Mouse (Mus musculus) liver, postnatal 0 days (tissue): Measurements from ENCODE around the gene Zfp366. TPM values are rescaled to one million over a fixed set of nuclear protein-coding genes. Genes with fewer than 3 reads are reported as not detected.

ENCODE experiments used
- ATAC-seq: fragments of 200-750 bp; cut with Nextera tagmentation; 2 replicates; pipeline ENCODE4 v1.8.0; 2017; ENCODE audit warnings: mild to moderate bottlenecking, moderate library complexity
- DNase-seq: peaks from one replicate; pipeline ENCODE4 v3.0.0-alpha.2; 2016
- H3K27ac ChIP-seq: fragments of 300-500 bp; sonication (generic); 2 replicates; pipeline ENCODE4 v1.5.1; 2014; ENCODE audit warnings: antibody characterized with exemption, moderate library complexity, mild to moderate bottlenecking, low read depth
- H3K27me3 ChIP-seq: fragments of 300-500 bp; sonication (generic); 2 replicates; pipeline ENCODE4 v1.6.1; 2014; ENCODE audit warnings: low read length, control low read depth, mixed read lengths; ENCODE audit not compliant: insufficient read depth
- H3K36me3 ChIP-seq: fragments of 300-500 bp; sonication (generic); replicated peaks from 2 replicates; pipeline ENCODE4 v1.6.1; 2014; ENCODE audit warnings: mild to moderate bottlenecking, control low read depth, low read length, moderate library complexity, mixed read lengths; ENCODE audit not compliant: insufficient read depth
- H3K4me1 ChIP-seq: fragments of 300-500 bp; sonication (generic); 2 replicates; pipeline ENCODE4 v1.6.1; 2014; ENCODE audit warnings: antibody characterized with exemption, mild to moderate bottlenecking, control low read depth; ENCODE audit not compliant: insufficient read depth
- H3K4me2 ChIP-seq: fragments of 300-500 bp; sonication (generic); 2 replicates; pipeline ENCODE4 v1.6.1; 2014; ENCODE audit warnings: low read depth, mild to moderate bottlenecking, low read length, moderate library complexity, mixed read lengths
- H3K4me3 ChIP-seq: fragments of 300-500 bp; sonication (generic); 2 replicates; pipeline ENCODE4 v1.5.1; 2014; ENCODE audit warnings: low read depth, low read length
- H3K9ac ChIP-seq: fragments of 300-500 bp; sonication (generic); replicated peaks from 2 replicates; pipeline ENCODE4 v1.6.1; 2014; ENCODE audit warnings: mild to moderate bottlenecking, moderate library complexity
- H3K9me3 ChIP-seq: fragments of 300-500 bp; sonication (generic); 2 replicates; pipeline ENCODE4 v1.6.1; 2016; ENCODE audit warnings: mild to moderate bottlenecking, control low read depth, low read length, mixed read lengths
- CTCF ChIP-seq: sonication (generic); IDR thresholded peaks from 2 replicates; pipeline ENCODE4 v1.5.1; 2016; ENCODE audit warnings: antibody characterized with exemption, low read depth
- EP300 ChIP-seq: IDR thresholded peaks from 2 replicates; pipeline ENCODE4 v1.6.1; 2016; ENCODE audit warnings: antibody characterized with exemption, low read depth, mild to moderate bottlenecking
- WGBS: fragments of 180-500 bp; shearing (Covaris S2); extraction: QIAGEN DNeasy Blood & Tissue Kit; methylation state at CpG from one replicate; pipeline ENCODE4 v1.1.7; 2014; ENCODE audit not compliant: insufficient replicate concordance; 5-methylcytosine and 5-hydroxymethylcytosine counted together
- polyA plus RNA-seq: library from polyadenylated mRNA; unstranded; fragments of >200 nt; fragmentation: Nextera tagmentation; extraction: Ambion mirVana; gene quantifications from 2 replicates; pipeline ENCODE4 v1.2.1, GENCODE M21; 2015

Zfp366 gene
- polyA plus RNA-seq, 1 experiment from 2014 or later = 0.39 TPM

GRCm38 (mm10) chr13:99183257-99183895 is 1.2 kb upstream of the Zfp366 start:
- no peaks in the 10 kb centered on the region for H3K4me1 ChIP-seq

GRCm38 (mm10) chr13:99185573-99185972 is 950 bp downstream of the Zfp366 start:
- DNase-seq = no peak
- Histone ChIP-seq H3K9ac (no peak overlapping the region), H3K4me3 (no peak overlapping the region), H3K4me1 (no peaks in the 10 kb centered on the region), H3K9me3 (no peaks in the 10 kb centered on the region), H3K4me2 (peak overlapping the region; percentile 48; the same call in 1 of the 2 replicates), H3K36me3 (no peaks in the 10 kb centered on the region), H3K27me3 (no peaks in the 10 kb centered on the region), H3K27ac (no peak overlapping the region; the same call in 1 of the 2 replicates)
- 79% methylated on average over 10 of the region's 10 CpGs for WGBS
- TF ChIP-seq CTCF = no peak
- TF ChIP-seq EP300 = no peak
- ATAC-seq = no peak

More at GRCm38 (mm10) chr13:99183257-99183895, 1.2 kb upstream of the Zfp366 start:
- no peak overlapping the region for H3K4me2 ChIP-seq
- DNase-seq (no peak), ATAC-seq (no peak)
- H3K27ac ChIP-seq = no peak overlapping the region
- TF ChIP-seq EP300 (no peak), CTCF (no peak)
- no peaks in the 10 kb centered on the region for H3K9me3 ChIP-seq
- no peak overlapping the region for H3K4me3 ChIP-seq
- no peaks in the 10 kb centered on the region for H3K36me3 ChIP-seq
- no peaks in the 10 kb centered on the region for H3K27me3 ChIP-seq
- no peak overlapping the region for H3K9ac ChIP-seq
- WGBS = 52% methylated on average over 3 of the region's 3 CpGs

- DNase-seq (no peak), ATAC-seq (no peak)
- no peak overlapping the region for H3K4me3 ChIP-seq
- H3K9ac ChIP-seq = no peak overlapping the region
- no peak for TF ChIP-seq CTCF
- no peak for TF ChIP-seq EP300
- peaks cover 3% of the 10 kb centered on the region; the same call in 1 of the 2 replicates for H3K4me1 ChIP-seq
- H3K4me2 ChIP-seq = peak overlapping the region; percentile 48
- 72% methylated on average over 10 of the region's 10 CpGs for WGBS
- no peak overlapping the region for H3K27ac ChIP-seq
- H3K27me3 ChIP-seq = no peaks in the 10 kb centered on the region
- no peaks in the 10 kb centered on the region for H3K9me3 ChIP-seq
- no peaks in the 10 kb centered on the region for H3K36me3 ChIP-seq
Observed at GRCm38 (mm10) chr13:99186138-99186853, 1.7 kb downstream of the Zfp366 start.

GRCm38 (mm10) chr13:99186859-99187258 is 2.2 kb downstream of the Zfp366 start:
- Histone ChIP-seq H3K9ac (no peak overlapping the region), H3K36me3 (no peaks in the 10 kb centered on the region), H3K4me1 (peaks cover 3% of the 10 kb centered on the region; the same call in 1 of the 2 replicates), H3K27ac (no peak overlapping the region), H3K4me3 (no peak overlapping the region), H3K9me3 (no peaks in the 10 kb centered on the region), H3K27me3 (no peaks in the 10 kb centered on the region), H3K4me2 (no peak overlapping the region; the same call in 1 of the 2 replicates)
- TF ChIP-seq EP300 = no peak
- TF ChIP-seq CTCF = no peak
- DNase-seq (no peak), ATAC-seq (no peak)
- 79% methylated on average over 7 of the region's 7 CpGs for WGBS

GRCm38 (mm10) chr13:99187456-99187855 is 2.8 kb downstream of the Zfp366 start:
- no peak overlapping the region for H3K4me2 ChIP-seq

GRCm38 (mm10) chr13:99188625-99189024 is 4.0 kb downstream of the Zfp366 start:
- DNase-seq (no peak), ATAC-seq (no peak)
- Histone ChIP-seq H3K27ac (no peak overlapping the region), H3K36me3 (no peaks in the 10 kb centered on the region), H3K4me1 (peaks cover 3% of the 10 kb centered on the region; the same call in 1 of the 2 replicates), H3K4me2 (no peak overlapping the region), H3K27me3 (no peaks in the 10 kb centered on the region), H3K9me3 (no peaks in the 10 kb centered on the region), H3K9ac (no peak overlapping the region), H3K4me3 (no peak overlapping the region)
- TF ChIP-seq CTCF = no peak
- no peak for TF ChIP-seq EP300
- WGBS = 69% methylated on average over 8 of the region's 8 CpGs

More at GRCm38 (mm10) chr13:99187456-99187855, 2.8 kb downstream of the Zfp366 start:
- Histone ChIP-seq H3K27me3 (no peaks in the 10 kb centered on the region), H3K27ac (no peak overlapping the region), H3K36me3 (no peaks in the 10 kb centered on the region), H3K4me3 (no peak overlapping the region), H3K9me3 (no peaks in the 10 kb centered on the region), H3K4me1 (peaks cover 3% of the 10 kb centered on the region; the same call in 1 of the 2 replicates), H3K9ac (no peak overlapping the region)
- no peak; the same call in 1 of the 2 replicates for ATAC-seq
- WGBS = 62% methylated on average over 11 of the region's 11 CpGs
- TF ChIP-seq CTCF = no peak
- no peak for TF ChIP-seq EP300
- DNase-seq = no peak
